Mouse (Mus musculus) embryonic facial prominence, embryonic 14.5 days (tissue): ENCODE data around the gene Acot7. TPM values are rescaled to one million over a fixed set of nuclear protein-coding genes. Genes with fewer than 3 reads are reported as not detected.
A peak's percentile ranks its signal among the peaks of the same experiment; 100 is the strongest.

Source experiments
- ATAC-seq: fragments of 200-750 bp; cut with Nextera tagmentation; 2 replicates; pipeline ENCODE4 v1.8.0; 2017; ENCODE audit warnings: low read depth, moderate number of reproducible peaks, moderate TSS enrichment
- DNase-seq: peaks from one replicate; pipeline ENCODE4 v3.0.0-alpha.2; 2015; ENCODE audit warnings: low spot score
- H3K27ac ChIP-seq: fragments of 300-500 bp; sonication (generic); replicated peaks from 2 replicates; pipeline ENCODE4 v1.5.1; 2014; ENCODE audit warnings: low read depth, mild to moderate bottlenecking, low read length, moderate library complexity
- H3K27me3 ChIP-seq: fragments of 300-500 bp; sonication (generic); replicated peaks from 2 replicates; pipeline ENCODE4 v1.6.1; 2014; ENCODE audit warnings: low read length; ENCODE audit not compliant: control insufficient read depth, insufficient read depth
- H3K36me3 ChIP-seq: fragments of 300-500 bp; sonication (generic); 2 replicates; pipeline ENCODE4 v1.6.1; 2014; ENCODE audit warnings: low read length, mixed read lengths; ENCODE audit not compliant: control insufficient read depth, insufficient read depth
- H3K4me1 ChIP-seq: fragments of 300-500 bp; sonication (generic); 2 replicates; pipeline ENCODE4 v1.6.1; 2014; ENCODE audit warnings: antibody characterized with exemption, low read length; ENCODE audit not compliant: control insufficient read depth, insufficient read depth
- H3K4me2 ChIP-seq: fragments of 300-500 bp; sonication (generic); 2 replicates; pipeline ENCODE4 v1.6.1; 2014; ENCODE audit warnings: low read depth, mild to moderate bottlenecking, low read length, moderate library complexity, mixed read lengths
- H3K4me3 ChIP-seq: fragments of 300-500 bp; sonication (generic); 2 replicates; pipeline ENCODE4 v1.5.1; 2014; ENCODE audit warnings: low read depth, mild to moderate bottlenecking, low read length
- H3K9ac ChIP-seq: fragments of 300-500 bp; sonication (generic); 2 replicates; pipeline ENCODE4 v1.6.1; 2014; ENCODE audit warnings: low read depth, mild to moderate bottlenecking, low read length, moderate library complexity, mixed read lengths
- H3K9me3 ChIP-seq: fragments of 300-500 bp; sonication (generic); 2 replicates; pipeline ENCODE4 v1.6.1; 2016; ENCODE audit warnings: low read length; ENCODE audit not compliant: control insufficient read depth
- WGBS: fragments of 180-500 bp; shearing (Covaris S2); extraction: QIAGEN DNeasy Blood & Tissue Kit; methylation state at CpG from one replicate; pipeline ENCODE4 v1.1.7; 2014; 5-methylcytosine and 5-hydroxymethylcytosine counted together
- polyA plus RNA-seq: library from polyadenylated mRNA; unstranded; fragments of >200 nt; fragmentation: Nextera tagmentation; extraction: Ambion mirVana; gene quantifications from 2 replicates; pipeline ENCODE4 v1.2.1, GENCODE M21; 2014

The Acot7 gene
- polyA plus RNA-seq, 1 experiment from 2014 or later: 71.8 TPM

GRCm38 (mm10) chr4:152277916-152278315 is 100.0 kb downstream of the Acot7 start:
- no peak for DNase-seq
- H3K27me3 ChIP-seq: peaks cover 35% of the 10 kb centered on the region

GRCm38 (mm10) chr4:152278986-152279385 is 101.1 kb downstream of the Acot7 start:
- peaks cover 14% of the 10 kb centered on the region for H3K4me1 ChIP-seq
- peaks cover 46% of the 10 kb centered on the region for H3K27me3 ChIP-seq
- no peaks in the 10 kb centered on the region for H3K9me3 ChIP-seq
- no peak overlapping the region for H3K9ac ChIP-seq
- ATAC-seq (no peak), DNase-seq (no peak)
- H3K36me3 ChIP-seq: peaks cover 24% of the 10 kb centered on the region; the same call in 1 of the 2 replicates
- no peak overlapping the region for H3K4me3 ChIP-seq
- WGBS: 85% methylated on average over 23 of the region's 23 CpGs
- no peak overlapping the region for H3K4me2 ChIP-seq
- no peak overlapping the region for H3K27ac ChIP-seq

More at GRCm38 (mm10) chr4:152277916-152278315, 100.0 kb downstream of the Acot7 start:
- Histone ChIP-seq H3K4me1 (peaks cover 14% of the 10 kb centered on the region), H3K36me3 (peaks cover 24% of the 10 kb centered on the region; the same call in 1 of the 2 replicates), H3K9ac (no peak overlapping the region), H3K4me3 (no peak overlapping the region), H3K27ac (no peak overlapping the region), H3K4me2 (no peak overlapping the region), H3K9me3 (no peaks in the 10 kb centered on the region)
- ATAC-seq: no peak
- 70% methylated on average over 2 of the region's 2 CpGs for WGBS

GRCm38 (mm10) chr4:152281601-152282000 is 103.7 kb downstream of the Acot7 start:
- no peaks in the 10 kb centered on the region for H3K9me3 ChIP-seq
- H3K4me3 ChIP-seq: no peak overlapping the region
- no peak overlapping the region for H3K4me2 ChIP-seq
- ATAC-seq: no peak
- WGBS: 46% methylated on average over 15 of the region's 15 CpGs
- no peak overlapping the region for H3K27ac ChIP-seq
- peaks cover 11% of the 10 kb centered on the region for H3K4me1 ChIP-seq
- H3K27me3 ChIP-seq: peaks cover 64% of the 10 kb centered on the region
- no peak overlapping the region for H3K9ac ChIP-seq
- no peak for DNase-seq
- peaks cover 24% of the 10 kb centered on the region; the same call in 1 of the 2 replicates for H3K36me3 ChIP-seq

GRCm38 (mm10) chr4:152282721-152283120 is 104.8 kb downstream of the Acot7 start:
- 30% methylated on average over 18 of the region's 34 CpGs for WGBS

GRCm38 (mm10) chr4:152283186-152283950 is 105.4 kb downstream of the Acot7 start:
- 11% methylated on average over 22 of the region's 70 CpGs for WGBS
- H3K4me3 ChIP-seq: peak overlapping the region; percentile 36
- no peaks in the 10 kb centered on the region for H3K9me3 ChIP-seq
- peaks cover 11% of the 10 kb centered on the region for H3K4me1 ChIP-seq
- H3K27ac ChIP-seq: no peak overlapping the region
- DNase-seq (peak; percentile 85), ATAC-seq (peak; percentile 88)
- H3K9ac ChIP-seq: 0 out of 2 replicates have a peak overlapping the region, but pooled peaks have one; percentile 25
- peaks cover 82% of the 10 kb centered on the region for H3K27me3 ChIP-seq
- peaks cover 24% of the 10 kb centered on the region; the same call in 1 of the 2 replicates for H3K36me3 ChIP-seq
- peak overlapping the region; percentile 62 for H3K4me2 ChIP-seq

More at GRCm38 (mm10) chr4:152282721-152283120, 104.8 kb downstream of the Acot7 start:
- DNase-seq (no peak), ATAC-seq (no peak)
- no peak overlapping the region for H3K27ac ChIP-seq
- peak overlapping the region; percentile 36 for H3K4me3 ChIP-seq
- H3K36me3 ChIP-seq: peaks cover 24% of the 10 kb centered on the region; the same call in 1 of the 2 replicates
- H3K27me3 ChIP-seq: peaks cover 75% of the 10 kb centered on the region
- H3K9ac ChIP-seq: 0 out of 2 replicates have a peak overlapping the region, but pooled peaks have one; percentile 25
- H3K9me3 ChIP-seq: no peaks in the 10 kb centered on the region
- H3K4me2 ChIP-seq: peak overlapping the region; percentile 62
- H3K4me1 ChIP-seq: peaks cover 11% of the 10 kb centered on the region

- peaks cover 13% of the 10 kb centered on the region for H3K4me1 ChIP-seq
- 5% methylated on average over 10 of the region's 10 CpGs for WGBS
- H3K36me3 ChIP-seq: peaks cover 11% of the 10 kb centered on the region; the same call in 1 of the 2 replicates
- peaks cover 93% of the 10 kb centered on the region for H3K27me3 ChIP-seq
- no peak overlapping the region for H3K27ac ChIP-seq
- no peak overlapping the region for H3K9ac ChIP-seq
- DNase-seq (peak; percentile 59), ATAC-seq (no peak)
- no peak overlapping the region for H3K4me3 ChIP-seq
- no peaks in the 10 kb centered on the region for H3K9me3 ChIP-seq
- no peak overlapping the region for H3K4me2 ChIP-seq
Measured at GRCm38 (mm10) chr4:152285505-152285904, 107.6 kb downstream of the Acot7 start.

GRCm38 (mm10) chr4:152286183-152286582 is 108.2 kb downstream of the Acot7 start:
- H3K9ac ChIP-seq: 0 out of 2 replicates have a peak overlapping the region, but pooled peaks have one; percentile 19
- H3K27me3 ChIP-seq: peaks cover 93% of the 10 kb centered on the region
- H3K4me2 ChIP-seq: peak overlapping the region; percentile 46
- H3K4me1 ChIP-seq: peaks cover 16% of the 10 kb centered on the region
- WGBS: 3% methylated on average over 13 of the region's 32 CpGs
- H3K4me3 ChIP-seq: peak overlapping the region; percentile 26
- ATAC-seq (no peak), DNase-seq (no peak)
- H3K36me3 ChIP-seq: peaks cover 5% of the 10 kb centered on the region; the same call in 1 of the 2 replicates
- H3K27ac ChIP-seq: no peak overlapping the region
- H3K9me3 ChIP-seq: no peaks in the 10 kb centered on the region

- H3K4me2 ChIP-seq: no peak overlapping the region
- H3K27me3 ChIP-seq: peaks cover 93% of the 10 kb centered on the region
- H3K36me3 ChIP-seq: no peaks in the 10 kb centered on the region
- peak; percentile 56 for DNase-seq
- H3K4me1 ChIP-seq: peaks cover 16% of the 10 kb centered on the region
- ATAC-seq: no peak
- H3K9ac ChIP-seq: no peak overlapping the region
- H3K27ac ChIP-seq: no peak overlapping the region
- no peak overlapping the region for H3K4me3 ChIP-seq
- no peaks in the 10 kb centered on the region for H3K9me3 ChIP-seq
- WGBS: 4% methylated on average over 22 of the region's 26 CpGs
Measured at GRCm38 (mm10) chr4:152286887-152287286, 109.0 kb downstream of the Acot7 start.
